Comparison of ENCODE assay signal across 9 mouse cellular contexts in genomic region chr9:56830162-56830561, GRCm38 (mm10). TPM values are rescaled to one million over a fixed set of nuclear protein-coding genes. Genes with fewer than 3 reads are reported as not detected.
DNase-seq lines count a peak whose midpoint lies in the region; ATAC-seq and TF ChIP-seq lines count a peak whose summit lies in the region.
"Had no signal": no experiment of that assay in that cellular context is flagged by ENCODE, and none has a peak within 500 bp of the region (broad histone marks: within the 10 kb centered on the region; RNA-seq: fewer than 3 reads in every experiment).

No protein-coding gene starts in this region.

- DNase-seq in frontal cortex, postnatal 25 days (ENCODE audit: low spot score in 2 of 2) = no peak
- DNase-seq in right cerebral cortex, adult 18-20 months = peak; percentile 34
- DNase-seq in right cerebral cortex, postnatal 25 days = no peak
- DNase-seq in hindbrain, postnatal 0 days (ENCODE audit: low spot score) = peak; percentile 86
- no peak for DNase-seq in liver
- no peak for DNase-seq in urinary bladder, postnatal 25 days (ENCODE audit: low spot score)

- H3K27me3 ChIP-seq in hindbrain, postnatal 0 days (ENCODE audit: insufficient read depth, low read length) = no peaks in the 10 kb centered on the region
- peaks cover 51% of the 10 kb centered on the region for H3K27me3 ChIP-seq in liver, embryonic 12.5 days (replicated peaks)

- H3K4me3 ChIP-seq in hindbrain, postnatal 0 days (ENCODE audit: low read length) = no peak overlapping the region
- no peak overlapping the region for H3K4me3 ChIP-seq in liver, embryonic 12.5 days

- no peak for TF ChIP-seq CTCF in hindbrain, postnatal 0 days (IDR thresholded peaks at IDR 0.05; ENCODE audit: low read depth)

- H3K9me3 ChIP-seq in hindbrain, postnatal 0 days (ENCODE audit: low read length) = no peaks in the 10 kb centered on the region
- no peaks in the 10 kb centered on the region for H3K9me3 ChIP-seq in liver, embryonic 12.5 days (replicated peaks)

- no peak overlapping the region for H3K9ac ChIP-seq in hindbrain, postnatal 0 days (replicated peaks; ENCODE audit: low read length)
- H3K9ac ChIP-seq in liver, embryonic 12.5 days = no peak overlapping the region

- no peak overlapping the region for H3K27ac ChIP-seq in hindbrain, postnatal 0 days
- no peak overlapping the region for H3K27ac ChIP-seq in liver, embryonic 12.5 days

- ATAC-seq in frontal cortex, adult (ENCODE audit: low TSS enrichment) = peak; percentile 62; the same call in 1 of the 2 replicates
- peak; percentile 61 for ATAC-seq in hindbrain, postnatal 0 days
- ATAC-seq in liver, embryonic 12.5 days = no peak

- H3K4me2 ChIP-seq in hindbrain, postnatal 0 days (ENCODE audit: low read depth, low read length) = no peak overlapping the region
- no peak overlapping the region for H3K4me2 ChIP-seq in liver, embryonic 12.5 days

- H3K36me3 ChIP-seq in hindbrain, postnatal 0 days (ENCODE audit: insufficient read depth, low read length) = no peaks in the 10 kb centered on the region
- no peaks in the 10 kb centered on the region for H3K36me3 ChIP-seq in liver, embryonic 12.5 days

- H3K4me1 ChIP-seq in hindbrain, postnatal 0 days (ENCODE audit: insufficient read depth, low read length) = peaks cover 7% of the 10 kb centered on the region
- H3K4me1 ChIP-seq in liver, embryonic 12.5 days = no peaks in the 10 kb centered on the region

- WGBS in hindbrain, postnatal 0 days = 14% methylated on average over 4 of the region's 4 CpGs
- 37% methylated on average over 4 of the region's 4 CpGs for WGBS in liver, embryonic 12.5 days (ENCODE audit: insufficient replicate concordance)

RNA-seq across cellular contexts. Expression of gene Lingo1, which starts 33.9 kb away (rescaled TPM):
- total RNA-seq in hindbrain, postnatal 0 days (2014; rRNA removed) = 181 and 192 TPM in 2 replicates
- polyA plus RNA-seq in hindbrain, postnatal 0 days (2015; fragmentation: Nextera tagmentation; extraction: Ambion mirVana) = 81.0 and 88.6 TPM in 2 replicates
- 0.75 and 1.2 TPM in 2 replicates for polyA plus RNA-seq in liver, embryonic 12.5 days (2016; fragmentation: Nextera tagmentation; extraction: Ambion mirVana)

RNA-seq across cellular contexts. Expression of gene Odf3l1, which starts 34.3 kb away (rescaled TPM):
- total RNA-seq in hindbrain, postnatal 0 days (2014; rRNA removed) = 0.42 TPM in 1 of 2 replicates, not detected in the other
- polyA plus RNA-seq in hindbrain, postnatal 0 days (2015; fragmentation: Nextera tagmentation; extraction: Ambion mirVana) = 0.14 and 0.16 TPM in 2 replicates
- not detected in 2 replicates for polyA plus RNA-seq in liver, embryonic 12.5 days (2016; fragmentation: Nextera tagmentation; extraction: Ambion mirVana)
- total RNA-seq: layer of hippocampus, postnatal 25 days had no signal

RNA-seq across cellular contexts. Expression of gene Cspg4, which starts 34.7 kb away (rescaled TPM):
- total RNA-seq in hindbrain, postnatal 0 days (2014; rRNA removed) = 42.1 and 46.6 TPM in 2 replicates
- polyA plus RNA-seq in hindbrain, postnatal 0 days (2015; fragmentation: Nextera tagmentation; extraction: Ambion mirVana) = 7.3 and 7.6 TPM in 2 replicates
- 0.62 and 0.63 TPM in 2 replicates for polyA plus RNA-seq in liver, embryonic 12.5 days (2016; fragmentation: Nextera tagmentation; extraction: Ambion mirVana)

Comparison
In these comparisons a context has a peak if more than half of its experiments do, and no peak if none do; other contexts are left out.
1. DNase-seq: peak in right cerebral cortex, adult 18-20 months (single experiment) and hindbrain, postnatal 0 days (single experiment); none in frontal cortex, postnatal 25 days (0 of 2), right cerebral cortex, postnatal 25 days (single experiment), liver (single experiment) and urinary bladder, postnatal 25 days (single experiment).
2. RNA of gene Lingo1, which starts 33.9 kb away (polyA plus RNA-seq): 81.0 to 88.6 TPM in hindbrain, postnatal 0 days; 0.75 to 1.2 TPM in liver, embryonic 12.5 days; every median in the first group is over 10 times any median in the second.